8 mouse cellular contexts compared by ENCODE assay signal in genomic region chr2:103484617-103485401, GRCm38 (mm10). TPM values are rescaled to one million over a fixed set of nuclear protein-coding genes. Genes with fewer than 3 reads are reported as not detected.
DNase-seq lines count a peak whose midpoint lies in the region; ATAC-seq lines count a peak whose summit lies in the region.

Gene Cat, minus strand, starts transcription at chr2:103485160.

- intact Hi-C loops in gastrocnemius, postnatal 14 days (cut with DNase I; ENCODE audit: low total_unique reads) = no loop called here
- intact Hi-C loops in left cerebral cortex, postnatal 10 days (cut with DNase I) = no loop called here

- peak; percentile 98 for ATAC-seq in inflammation-experienced regulatory T-cells, adult 6 months
- ATAC-seq in megakaryocyte-erythroid progenitor cell, adult 5-6 weeks (replicated peaks; ENCODE audit: low FRiP score, low TSS enrichment, poor library complexity, severe bottlenecking) = peak; percentile 90

- peak; percentile 97 to 99 for DNase-seq in adrenal gland, adult (ENCODE audit: inconsistent age in 2 of 2, low spot score in 1 of 2)
- peak; percentile 98 for DNase-seq in embryo, embryonic 10.5 days (ENCODE audit: low spot score)
- DNase-seq in gastrocnemius, postnatal 14 days = peak; percentile 98
- DNase-seq in left cerebral cortex, postnatal 10 days (ENCODE audit: extremely low spot score in 1 of 2, low spot score in 2 of 2) = peak; percentile 98
- DNase-seq in right cerebral cortex, postnatal 25 days = peak; percentile 96
- DNase-seq in urinary bladder, postnatal 4 days (ENCODE audit: low spot score in 2 of 2) = peak; percentile 95 to 97

RNA-seq across cellular contexts. Expression of gene Cat, which starts in this region (rescaled TPM):
- 10 to 100 TPM; 75.6 to 78.0 TPM for total RNA-seq in gastrocnemius, postnatal 14 days (2021)
- 100 to 1,000 TPM in 1 of 3 experiments, 10 to 100 TPM in 2; 90.9 to 102 (median 95.5) TPM for polyA plus RNA-seq in inflammation-experienced regulatory T-cells, adult 6 months (2017; shearing (Covaris generic))
- total RNA-seq in left cerebral cortex, postnatal 10 days (2021) = 10 to 100 TPM; 59.6 to 66.2 TPM
- total RNA-seq in megakaryocyte-erythroid progenitor cell, adult 5-6 weeks (2014; fragmentation: Nextera tagmentation) = 79.6 and 84.5 TPM in 2 replicates
- total RNA-seq in megakaryocyte-erythroid progenitor cell, adult 5-6 weeks (2017) = 45.0 and 46.0 TPM in 2 replicates

Comparison
In these comparisons a context has a peak if more than half of its experiments do, and no peak if none do; other contexts are left out.
1. Peak in every context shown above with its lines: DNase-seq and ATAC-seq.